Mouse (Mus musculus) liver, embryonic 14.5 days (tissue): ENCODE data around the gene Dlgap3. TPM values are rescaled to one million over a fixed set of nuclear protein-coding genes. Genes with fewer than 3 reads are reported as not detected.

Experiments
- ATAC-seq: fragments of 200-750 bp; cut with Nextera tagmentation; 2 replicates; pipeline ENCODE4 v1.8.0; 2017; ENCODE audit warnings: moderate number of reproducible peaks, mild to moderate bottlenecking, moderate library complexity; ENCODE audit not compliant: insufficient read depth
- DNase-seq, 3 experiments: peaks; one replicate each; pipeline ENCODE4 v3.0.0-alpha.2; 2012 to 2013; ENCODE audit warnings: low read depth in 3 of 3, low spot score in 3 of 3
- H3K27ac ChIP-seq: fragments of 300-500 bp; sonication (generic); 2 replicates; pipeline ENCODE4 v1.5.1; 2014; ENCODE audit warnings: moderate library complexity, mild to moderate bottlenecking, control low read depth, inconsistent platforms
- H3K27me3 ChIP-seq: fragments of 300-500 bp; sonication (generic); 2 replicates; pipeline ENCODE4 v1.6.1; 2014; ENCODE audit warnings: mild to moderate bottlenecking, low read length, moderate library complexity; ENCODE audit not compliant: control insufficient read depth, insufficient read depth
- H3K36me3 ChIP-seq: fragments of 300-500 bp; sonication (generic); replicated peaks from 2 replicates; pipeline ENCODE4 v1.6.1; 2014; ENCODE audit warnings: low read depth; ENCODE audit not compliant: control insufficient read depth, insufficient read depth
- H3K4me1 ChIP-seq, 2 experiments: fragments of 200-500 bp in 1 of 2; fragments of 300-500 bp in 1 of 2; sonication (generic) in 1 of 2; replicated peaks; 2 replicates each; pipeline ENCODE4 v1.6.1; 2012 to 2014; ENCODE audit warnings: antibody characterized with exemption in 1 of 2, inconsistent platforms in 1 of 2, low read length in 1 of 2; ENCODE audit not compliant: control insufficient read depth in 2 of 2, insufficient read depth in 2 of 2
- H3K4me2 ChIP-seq: fragments of 300-500 bp; sonication (generic); 2 replicates; pipeline ENCODE4 v1.6.1; 2014; ENCODE audit warnings: low read depth, mild to moderate bottlenecking, control low read depth, moderate library complexity
- H3K4me3 ChIP-seq, 2 experiments: fragments of 200-500 bp in 1 of 2; fragments of 300-500 bp in 1 of 2; sonication (generic) in 1 of 2; 2 replicates each; pipeline ENCODE4 v1.5.1; 2012 to 2014; ENCODE audit warnings: low read depth in 2 of 2, low read length in 2 of 2, mild to moderate bottlenecking in 2 of 2, control low read depth in 1 of 2, inconsistent platforms in 1 of 2, moderate library complexity in 1 of 2; ENCODE audit not compliant: insufficient read depth in 1 of 2
- H3K9ac ChIP-seq: fragments of 300-500 bp; sonication (generic); replicated peaks from 2 replicates; pipeline ENCODE4 v1.6.1; 2014; ENCODE audit warnings: mild to moderate bottlenecking, control low read depth, moderate library complexity
- H3K9me3 ChIP-seq: fragments of 300-500 bp; sonication (generic); 2 replicates; pipeline ENCODE4 v1.6.1; 2016; ENCODE audit warnings: low read length, mixed read lengths; ENCODE audit not compliant: control insufficient read depth
- CTCF ChIP-seq: IDR thresholded peaks from 2 replicates; pipeline ENCODE4 v1.5.1; 2016; ENCODE audit warnings: antibody characterized with exemption, low read depth, control low read depth
- EP300 ChIP-seq: IDR thresholded peaks from 2 replicates; pipeline ENCODE4 v1.6.1; 2016; ENCODE audit warnings: antibody characterized with exemption, low read depth
- WGBS: fragments of 180-500 bp; shearing (Covaris S2); extraction: QIAGEN DNeasy Blood & Tissue Kit; methylation state at CpG from one replicate; pipeline ENCODE4 v1.1.7; 2014; ENCODE audit not compliant: insufficient replicate concordance; 5-methylcytosine and 5-hydroxymethylcytosine counted together
- polyA plus RNA-seq, 2 experiments: library from polyadenylated mRNA; depleted of rRNA in 1 of 2; stranded (reverse) in 1 of 2; unstranded in 1 of 2; fragments of >200 nt; fragmentation: Nextera tagmentation in 1 of 2; extraction: Ambion mirVana in 1 of 2; gene quantifications; 2 replicates each; pipeline versions ENCODE4 v1.2.1 to v1.2.3; 2012 to 2014

Gene Dlgap3
- polyA plus RNA-seq, 2 experiments: 0.24 to 0.28 TPM

- Histone ChIP-seq H3K4me2 (no peak overlapping the region), H3K27ac (no peak overlapping the region), H3K36me3 (no peaks in the 10 kb centered on the region), H3K27me3 (no peaks in the 10 kb centered on the region), H3K4me1 (no peaks in the 10 kb centered on the region), H3K9me3 (no peaks in the 10 kb centered on the region), H3K9ac (no peak overlapping the region), H3K4me3 (no peak overlapping the region)
- TF ChIP-seq CTCF: no peak
- no peak for TF ChIP-seq EP300
- no peak for ATAC-seq
- 13% methylated on average over 19 of the region's 19 CpGs for WGBS
- no peak for DNase-seq
Observed at GRCm38 (mm10) chr4:127179469-127180449, 10.8 kb downstream of the Dlgap3 start.

- Histone ChIP-seq H3K4me3 (no peak overlapping the region), H3K4me1 (no peaks in the 10 kb centered on the region), H3K4me2 (no peak overlapping the region), H3K27me3 (no peaks in the 10 kb centered on the region), H3K9ac (no peak overlapping the region), H3K27ac (no peak overlapping the region), H3K36me3 (no peaks in the 10 kb centered on the region), H3K9me3 (no peaks in the 10 kb centered on the region)
- 57% methylated on average over 3 of the region's 3 CpGs for WGBS
- TF ChIP-seq EP300: no peak
- TF ChIP-seq CTCF: no peak
- DNase-seq (no peak), ATAC-seq (no peak)
Observed at GRCm38 (mm10) chr4:127180450-127180840, 11.4 kb downstream of the Dlgap3 start.

- Histone ChIP-seq H3K4me3 (no peak overlapping the region), H3K27me3 (no peaks in the 10 kb centered on the region), H3K4me2 (no peak overlapping the region), H3K27ac (no peak overlapping the region), H3K36me3 (no peaks in the 10 kb centered on the region), H3K9me3 (no peaks in the 10 kb centered on the region), H3K4me1 (no peaks in the 10 kb centered on the region), H3K9ac (no peak overlapping the region)
- no peak for DNase-seq
- 62% methylated on average over 9 of the region's 9 CpGs for WGBS
- no peak for ATAC-seq
- no peak for TF ChIP-seq EP300
- TF ChIP-seq CTCF: no peak
Observed at GRCm38 (mm10) chr4:127181010-127181409, 12.0 kb downstream of the Dlgap3 start.

- Histone ChIP-seq H3K4me2 (no peak overlapping the region), H3K27me3 (no peaks in the 10 kb centered on the region)
- DNase-seq: no peak
Observed at GRCm38 (mm10) chr4:127183867-127184266, 14.9 kb downstream of the Dlgap3 start.

GRCm38 (mm10) chr4:127190921-127191320 lies 21.9 kb downstream of the Dlgap3 start:
- TF ChIP-seq EP300 (no peak), CTCF (no peak)
- H3K27me3 ChIP-seq: no peaks in the 10 kb centered on the region
- no peak overlapping the region for H3K4me2 ChIP-seq
- H3K36me3 ChIP-seq: no peaks in the 10 kb centered on the region
- no peaks in the 10 kb centered on the region for H3K9me3 ChIP-seq
- no peaks in the 10 kb centered on the region for H3K4me1 ChIP-seq
- ATAC-seq (no peak), DNase-seq (no peak)
- H3K27ac ChIP-seq: no peak overlapping the region
- 63% methylated on average over 6 of the region's 6 CpGs for WGBS
- H3K9ac ChIP-seq: no peak overlapping the region
- no peak overlapping the region for H3K4me3 ChIP-seq

More at GRCm38 (mm10) chr4:127183867-127184266, 14.9 kb downstream of the Dlgap3 start:
- no peak for ATAC-seq
- WGBS: 57% methylated on average over 5 of the region's 5 CpGs
- no peak overlapping the region for H3K9ac ChIP-seq
- H3K27ac ChIP-seq: no peak overlapping the region
- H3K9me3 ChIP-seq: no peaks in the 10 kb centered on the region
- no peaks in the 10 kb centered on the region for H3K4me1 ChIP-seq
- TF ChIP-seq CTCF: no peak
- TF ChIP-seq EP300: no peak
- H3K36me3 ChIP-seq: no peaks in the 10 kb centered on the region
- H3K4me3 ChIP-seq: no peak overlapping the region
